Mouse (Mus musculus): Measurements from ENCODE around the gene Slc41a2. TPM values are rescaled to one million over a fixed set of nuclear protein-coding genes. Genes with fewer than 3 reads are reported as not detected.
A peak's percentile ranks its signal among the peaks of the same experiment; 100 is the strongest.

Gene Slc41a2
- total RNA-seq, 2 experiments from 2014 or later, result 1.4 to 1.8 TPM

GRCm38 (mm10) chr10:83248036-83248435, 89.6 kb downstream of the Slc41a2 start:
- no peak for DNase-seq
- intact Hi-C loops (cut with DNase I; ENCODE audit: low total_unique reads), result no loop called here

- intact Hi-C loops (cut with DNase I; ENCODE audit: low total_unique reads), result no loop called here
- DNase-seq, result no peak
These were observed 92.0 kb downstream of the Slc41a2 start for GRCm38 (mm10) chr10:83245720-83246119.

DNA sequence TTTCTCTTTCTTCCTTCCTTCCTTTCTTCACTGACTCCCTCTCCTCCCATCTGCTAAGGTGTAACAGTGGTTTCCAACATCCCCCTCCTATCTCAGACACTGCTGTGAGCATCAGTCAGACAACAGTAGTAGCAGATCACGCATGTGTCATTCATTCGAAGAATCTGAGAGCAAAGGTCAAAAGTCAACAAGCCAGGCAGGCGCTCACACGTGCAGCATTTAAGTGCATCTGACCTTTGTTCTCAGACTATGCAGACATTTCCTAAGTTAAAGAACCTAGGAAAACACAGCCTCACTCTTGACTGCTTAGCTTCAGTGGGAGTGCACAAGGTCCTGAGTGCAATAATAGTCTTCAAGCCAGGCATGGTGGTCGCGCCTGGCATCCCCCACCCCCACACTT, 93.6 kb downstream of the Slc41a2 start:
- intact Hi-C loops (cut with DNase I; ENCODE audit: low total_unique reads), result no loop called here
- DNase-seq, result no peak

DNA sequence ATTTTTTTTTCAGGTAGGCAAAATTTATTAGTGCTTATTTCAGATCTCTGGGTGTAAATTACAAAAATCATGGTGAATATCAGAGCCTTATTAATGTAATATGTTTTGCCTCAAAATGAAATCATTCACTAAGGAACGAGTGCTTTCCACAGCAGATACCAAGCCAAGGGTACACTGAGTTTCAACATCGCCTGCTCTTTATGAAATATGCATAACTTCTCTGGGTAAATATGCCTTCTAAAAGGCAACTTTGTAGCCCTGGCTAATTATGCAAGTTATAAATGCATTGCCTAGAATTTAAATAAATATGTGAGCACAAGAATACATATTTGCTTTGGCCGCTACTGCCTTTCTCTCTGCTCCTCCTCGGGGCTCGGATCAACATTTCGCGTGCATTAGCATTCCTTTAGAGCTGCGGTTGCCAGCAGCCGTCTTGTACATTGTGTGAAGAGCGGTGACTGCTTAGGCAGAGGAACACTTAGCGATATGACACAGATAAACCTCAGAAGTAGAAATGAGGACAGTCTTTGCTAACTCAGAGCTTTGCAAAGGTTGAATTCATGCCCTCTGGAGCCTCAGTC, 95.5 kb downstream of the Slc41a2 start:
- no peak for DNase-seq

GRCm38 (mm10) chr10:83234391-83234790, 103.3 kb downstream of the Slc41a2 start:
- no peak for DNase-seq
- intact Hi-C loops (cut with DNase I; ENCODE audit: low total_unique reads), result no loop called here

More for the DNA sequence above, 95.5 kb downstream of the Slc41a2 start:
- intact Hi-C loops (cut with DNase I; ENCODE audit: low total_unique reads), result no loop called here

DNA sequence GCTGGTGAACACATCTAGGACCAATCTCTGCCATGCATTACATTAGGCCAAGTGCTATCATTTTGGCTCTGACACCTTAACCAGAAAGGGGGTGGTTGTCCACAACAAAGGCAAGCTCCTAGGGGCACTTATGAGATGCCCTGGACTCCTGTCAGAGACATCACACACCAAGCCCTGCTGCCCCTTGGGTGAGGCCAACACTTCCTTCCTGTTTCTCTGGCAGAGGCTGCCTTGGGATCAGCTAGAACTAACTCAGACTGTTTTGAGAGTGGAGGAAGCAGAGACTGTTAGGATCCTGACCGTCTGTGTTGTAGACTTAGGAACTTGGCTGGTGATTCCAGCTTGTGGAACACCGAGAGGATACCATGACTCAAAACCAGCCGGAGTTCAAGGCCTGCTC, 103.7 kb downstream of the Slc41a2 start:
- intact Hi-C loops (cut with DNase I; ENCODE audit: low total_unique reads), result no loop called here
- no peak for DNase-seq

DNA sequence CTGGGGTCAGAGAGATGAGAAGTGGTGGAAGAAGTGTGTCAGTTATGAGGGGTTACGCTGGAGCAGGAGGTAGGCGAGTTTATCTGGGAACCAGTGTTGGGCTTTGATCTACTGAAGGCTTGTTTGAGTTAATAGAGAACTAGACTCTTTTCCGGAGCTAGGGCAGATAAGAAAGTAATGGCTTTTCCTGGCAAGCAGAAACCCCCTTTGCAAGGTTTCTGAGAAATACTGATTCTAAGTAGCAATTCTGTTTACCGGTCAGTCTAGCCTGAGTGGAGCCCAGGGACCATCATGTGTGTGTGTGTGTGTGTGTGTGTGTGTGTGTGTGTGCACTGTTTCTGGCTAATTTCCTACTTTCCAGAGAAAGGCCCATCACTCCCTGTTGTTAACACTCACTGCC, 109.1 kb downstream of the Slc41a2 start:
- intact Hi-C loops (cut with DNase I; ENCODE audit: low total_unique reads), result no loop called here
- DNase-seq, result no peak

GRCm38 (mm10) chr10:83224999-83225398, 112.7 kb downstream of the Slc41a2 start:
- intact Hi-C loops (cut with DNase I; ENCODE audit: low total_unique reads), result no loop called here
- no peak for DNase-seq

DNA sequence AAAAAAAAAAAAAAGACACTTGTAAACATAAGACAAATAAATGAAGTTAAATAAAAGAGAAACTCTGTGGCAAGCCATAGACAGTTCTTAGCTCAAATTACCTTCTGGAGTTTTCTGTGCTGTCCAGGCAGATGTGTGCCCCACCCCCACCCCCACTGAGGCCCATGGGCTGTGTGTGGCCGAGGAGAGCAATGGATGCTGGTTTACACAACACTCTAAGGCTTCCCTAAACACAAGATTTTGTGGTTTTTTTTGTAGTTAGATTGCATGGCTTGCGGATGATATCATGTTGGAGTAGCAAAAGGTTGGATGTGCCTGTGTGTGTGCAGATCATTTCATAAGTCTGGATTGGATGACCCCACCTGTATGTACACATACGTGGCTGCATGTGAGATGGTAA, 116.8 kb downstream of the Slc41a2 start:
- DNase-seq, result no peak
- intact Hi-C loops (cut with DNase I; ENCODE audit: low total_unique reads), result no loop called here

DNA sequence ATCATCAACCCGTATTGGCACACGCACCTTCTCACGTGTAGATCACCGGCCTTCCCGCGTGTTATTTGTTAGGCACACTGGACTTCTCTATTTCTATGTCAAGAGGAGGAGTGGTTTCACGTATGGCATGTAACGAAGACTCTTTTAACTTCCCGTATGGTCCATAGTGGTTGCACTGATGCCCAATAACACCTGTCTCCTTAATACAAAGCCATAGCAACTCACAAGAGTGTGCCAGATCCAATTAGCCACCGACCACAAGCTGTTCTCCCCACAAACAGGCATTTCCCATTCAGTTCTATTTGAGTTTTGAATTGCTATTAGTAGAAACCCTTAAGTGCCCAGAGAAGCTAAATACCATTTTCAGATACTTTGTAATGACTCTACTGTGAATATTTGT, 117.5 kb downstream of the Slc41a2 start:
- DNase-seq, result no peak
- intact Hi-C loops (cut with DNase I; ENCODE audit: low total_unique reads), result no loop called here

DNA sequence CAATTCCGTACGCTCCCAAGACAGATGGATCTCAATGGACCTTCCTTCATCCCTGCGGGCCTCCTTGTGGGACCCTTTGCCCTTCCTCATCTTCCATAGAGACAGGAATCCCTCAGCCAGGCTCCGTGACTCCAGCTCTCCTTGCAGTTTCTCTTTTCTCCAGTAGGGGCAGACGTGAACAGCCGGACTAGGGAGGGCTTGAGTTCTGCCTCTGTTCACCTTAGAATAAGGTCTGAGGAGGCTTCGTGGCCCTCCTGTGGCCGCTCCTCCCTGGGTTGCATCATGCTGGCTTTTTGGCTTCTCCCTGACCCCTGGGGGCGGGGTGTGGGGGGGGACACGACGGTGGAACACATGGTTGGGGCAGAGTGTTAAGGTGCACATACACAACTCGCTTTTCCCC, 118.0 kb downstream of the Slc41a2 start:
- DNase-seq, result peak; percentile 36
- intact Hi-C loops (cut with DNase I; ENCODE audit: low total_unique reads), result no loop called here

- no peak for DNase-seq
- intact Hi-C loops (cut with DNase I; ENCODE audit: low total_unique reads), result no loop called here
These were observed 118.9 kb downstream of the Slc41a2 start for GRCm38 (mm10) chr10:83218778-83219177.

DNA sequence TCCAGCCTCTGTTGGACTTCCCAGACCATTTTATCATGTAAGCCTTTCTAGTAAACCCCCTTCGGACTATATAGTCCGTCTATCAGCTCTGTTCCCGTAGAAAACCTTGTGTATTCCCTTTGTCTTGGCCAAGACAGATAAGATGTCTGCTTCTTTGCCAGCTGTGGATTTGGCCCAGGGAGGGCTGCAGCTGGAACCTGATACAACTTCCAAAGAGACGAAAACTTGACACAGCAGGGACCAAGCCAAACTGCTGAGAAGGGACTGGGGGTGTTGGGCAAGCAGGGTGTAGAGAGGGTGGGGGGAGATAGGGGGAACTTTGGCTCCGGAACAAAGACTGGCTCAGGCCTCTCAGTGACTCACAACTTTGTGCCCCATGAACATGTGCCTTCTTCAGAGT, 120.4 kb downstream of the Slc41a2 start:
- DNase-seq, result peak; percentile 33
- intact Hi-C loops (cut with DNase I; ENCODE audit: low total_unique reads), result no loop called here

- DNase-seq, result no peak
- intact Hi-C loops (cut with DNase I; ENCODE audit: low total_unique reads), result no loop called here
These were observed 122.1 kb downstream of the Slc41a2 start for GRCm38 (mm10) chr10:83215559-83215958.

DNA sequence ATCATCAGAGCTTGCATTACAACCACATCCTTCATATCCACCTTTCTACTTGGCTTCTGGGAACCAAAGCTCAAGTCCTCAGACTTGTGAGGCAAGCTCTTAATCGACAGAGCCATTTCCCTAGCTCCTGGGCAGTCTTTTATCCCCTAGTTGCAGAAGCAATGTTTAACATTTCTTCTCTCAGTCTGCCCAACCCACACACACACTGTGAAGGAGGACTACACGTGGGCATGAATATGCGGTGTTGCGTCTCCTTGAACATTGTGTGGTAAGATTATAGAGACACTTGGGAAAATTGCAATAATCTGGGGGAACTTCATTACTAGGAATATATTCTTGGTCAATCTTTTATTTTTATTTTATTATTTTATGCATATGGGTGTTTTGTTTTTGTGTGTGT, 125.1 kb downstream of the Slc41a2 start:
- intact Hi-C loops (cut with DNase I; ENCODE audit: low total_unique reads), result no loop called here
- DNase-seq, result no peak

- DNase-seq, result no peak
- intact Hi-C loops (cut with DNase I; ENCODE audit: low total_unique reads), result no loop called here
These were observed 126.6 kb downstream of the Slc41a2 start for GRCm38 (mm10) chr10:83210968-83211583.

GRCm38 (mm10) chr10:83210122-83210521, 127.6 kb downstream of the Slc41a2 start:
- intact Hi-C loops (cut with DNase I; ENCODE audit: low total_unique reads), result no loop called here

GRCm38 (mm10) chr10:83209388-83209787, 128.3 kb downstream of the Slc41a2 start:
- no peak for DNase-seq
- intact Hi-C loops (cut with DNase I; ENCODE audit: low total_unique reads), result no loop called here

More at GRCm38 (mm10) chr10:83210122-83210521, 127.6 kb downstream of the Slc41a2 start:
- DNase-seq, result no peak

- intact Hi-C loops (cut with DNase I; ENCODE audit: low total_unique reads), result no loop called here
- no peak for DNase-seq
These were observed 129.2 kb downstream of the Slc41a2 start for GRCm38 (mm10) chr10:83208436-83208835.

GRCm38 (mm10) chr10:83202906-83203702, 134.6 kb downstream of the Slc41a2 start:
- DNase-seq, result no peak
- intact Hi-C loops (cut with DNase I; ENCODE audit: low total_unique reads), result loop anchor here (5.0 kb wide), 1 partner anchor 291 kb away; no protein-coding TSS in a partner anchor

- DNase-seq, result no peak
- intact Hi-C loops (cut with DNase I; ENCODE audit: low total_unique reads), result loop anchor here (5.0 kb wide), 1 partner anchor 289 kb away; no protein-coding TSS in a partner anchor
These were observed 136.2 kb downstream of the Slc41a2 start for GRCm38 (mm10) chr10:83201525-83201924.

Measured in gastrocnemius, postnatal 14 days (tissue).